Mouse (Mus musculus) forebrain, embryonic 12.5 days (tissue): ENCODE data around the gene Ccnjl. TPM values are rescaled to one million over a fixed set of nuclear protein-coding genes. Genes with fewer than 3 reads are reported as not detected.

Experiments
- ATAC-seq: fragments of 200-750 bp; cut with Nextera tagmentation; 2 replicates; pipeline ENCODE4 v1.8.0; 2017; ENCODE audit warnings: moderate TSS enrichment; ENCODE audit not compliant: low FRiP score
- H3K27ac ChIP-seq: fragments of 300-500 bp; sonication (generic); 2 replicates; pipeline ENCODE4 v1.5.1; 2016; ENCODE audit warnings: mild to moderate bottlenecking
- H3K27me3 ChIP-seq: fragments of 300-500 bp; sonication (generic); 2 replicates; pipeline ENCODE4 v1.6.1; 2016; ENCODE audit warnings: mild to moderate bottlenecking
- H3K36me3 ChIP-seq: fragments of 300-500 bp; sonication (generic); replicated peaks from 2 replicates; pipeline ENCODE4 v1.6.1; 2016; ENCODE audit warnings: mild to moderate bottlenecking
- H3K4me1 ChIP-seq: fragments of 300-500 bp; sonication (generic); 2 replicates; pipeline ENCODE4 v1.6.1; 2016
- H3K4me2 ChIP-seq: fragments of 300-500 bp; sonication (generic); 2 replicates; pipeline ENCODE4 v1.6.1; 2016; ENCODE audit warnings: mild to moderate bottlenecking, moderate library complexity
- H3K4me3 ChIP-seq: fragments of 300-500 bp; sonication (generic); replicated peaks from 2 replicates; pipeline ENCODE4 v1.5.1; 2016; ENCODE audit warnings: mild to moderate bottlenecking
- H3K9ac ChIP-seq: fragments of 300-500 bp; sonication (generic); 2 replicates; pipeline ENCODE4 v1.6.1; 2016; ENCODE audit warnings: mild to moderate bottlenecking
- H3K9me3 ChIP-seq: fragments of 300-500 bp; sonication (generic); 2 replicates; pipeline ENCODE4 v1.6.1; 2016
- WGBS: fragments of 180-500 bp; shearing (Covaris S2); methylation state at CpG from one replicate; pipeline ENCODE4 v1.1.7; 2016; 5-methylcytosine and 5-hydroxymethylcytosine counted together
- polyA plus RNA-seq: library from polyadenylated mRNA; unstranded; fragments of >200 nt; fragmentation: Nextera tagmentation; extraction: Ambion mirVana; gene quantifications from 2 replicates; pipeline ENCODE4 v1.2.1, GENCODE M21; 2016

The Ccnjl gene
- 20.6 and 22.1 TPM in 2 replicates for polyA plus RNA-seq

- Histone ChIP-seq H3K9me3 (no peaks in the 10 kb centered on the region), H3K9ac (peak within 1 kb of the TSS; percentile 89), H3K4me1 (peaks cover 34% of the 10 kb centered on the region), H3K27me3 (peaks cover 9% of the 10 kb centered on the region; the same call in 1 of the 2 replicates), H3K27ac (peak within 1 kb of the TSS; percentile 83), H3K4me3 (peak within 1 kb of the TSS; percentile 84), H3K4me2 (peak within 1 kb of the TSS; percentile 79), H3K36me3 (peaks cover 13% of the 10 kb centered on the region)
- peak; percentile 88 for ATAC-seq
- WGBS: under 1% methylated on average over 74 of the region's 79 CpGs
These were observed at the start of gene Ccnjl for GRCm38 (mm10) chr11:43528683-43529499. Gene Ccnjl, plus strand, starts transcription at chr11:43528784.

- WGBS: 86% methylated on average over 3 of the region's 3 CpGs
- H3K36me3 ChIP-seq: no peaks in the 10 kb centered on the region
- no peak for ATAC-seq
These were observed 49.2 kb upstream of the Ccnjl start for GRCm38 (mm10) chr11:43479376-43479775.

GRCm38 (mm10) chr11:43480561-43480960 lies 48.0 kb upstream of the Ccnjl start:
- Histone ChIP-seq H3K9ac (no peak overlapping the region), H3K27ac (no peak overlapping the region), H3K27me3 (peaks cover 9% of the 10 kb centered on the region; the same call in 1 of the 2 replicates), H3K36me3 (no peaks in the 10 kb centered on the region), H3K4me2 (no peak overlapping the region), H3K9me3 (no peaks in the 10 kb centered on the region), H3K4me1 (peaks cover 10% of the 10 kb centered on the region), H3K4me3 (no peak overlapping the region)
- WGBS: 60% methylated on average over 5 of the region's 5 CpGs
- no peak for ATAC-seq

More at GRCm38 (mm10) chr11:43479376-43479775, 49.2 kb upstream of the Ccnjl start:
- no peak overlapping the region for H3K4me3 ChIP-seq
- H3K9ac ChIP-seq: no peak overlapping the region
- H3K9me3 ChIP-seq: no peaks in the 10 kb centered on the region
- no peak overlapping the region for H3K4me2 ChIP-seq
- H3K4me1 ChIP-seq: peaks cover 6% of the 10 kb centered on the region
- peaks cover 17% of the 10 kb centered on the region for H3K27me3 ChIP-seq
- H3K27ac ChIP-seq: no peak overlapping the region

GRCm38 (mm10) chr11:43481672-43482522 lies 46.7 kb upstream of the Ccnjl start:
- no peak overlapping the region for H3K4me3 ChIP-seq
- H3K4me1 ChIP-seq: peaks cover 10% of the 10 kb centered on the region
- no peak overlapping the region for H3K9ac ChIP-seq
- 0 out of 2 replicates have a peak, but pooled peaks cover 4% of the 10 kb centered on the region for H3K27me3 ChIP-seq
- H3K27ac ChIP-seq: no peak overlapping the region
- H3K36me3 ChIP-seq: no peaks in the 10 kb centered on the region
- H3K9me3 ChIP-seq: no peaks in the 10 kb centered on the region
- 60% methylated on average over 3 of the region's 3 CpGs for WGBS
- no peak for ATAC-seq
- no peak overlapping the region for H3K4me2 ChIP-seq

- Histone ChIP-seq H3K4me2 (no peak overlapping the region), H3K9me3 (no peaks in the 10 kb centered on the region), H3K36me3 (no peaks in the 10 kb centered on the region), H3K27me3 (0 out of 2 replicates have a peak, but pooled peaks cover 4% of the 10 kb centered on the region), H3K4me3 (no peak overlapping the region), H3K9ac (no peak overlapping the region), H3K27ac (no peak overlapping the region), H3K4me1 (peaks cover 10% of the 10 kb centered on the region)
- WGBS: 70% methylated on average over 6 of the region's 6 CpGs
- ATAC-seq: no peak
These were observed 45.3 kb upstream of the Ccnjl start for GRCm38 (mm10) chr11:43483122-43483792.

- Histone ChIP-seq H3K27ac (no peak overlapping the region), H3K36me3 (no peaks in the 10 kb centered on the region), H3K27me3 (0 out of 2 replicates have a peak, but pooled peaks cover 4% of the 10 kb centered on the region), H3K4me2 (no peak overlapping the region; the same call in 1 of the 2 replicates), H3K4me3 (no peak overlapping the region), H3K9me3 (no peaks in the 10 kb centered on the region), H3K4me1 (peaks cover 10% of the 10 kb centered on the region), H3K9ac (no peak overlapping the region)
- 79% methylated on average over 4 of the region's 4 CpGs for WGBS
- no peak for ATAC-seq
These were observed 44.5 kb upstream of the Ccnjl start for GRCm38 (mm10) chr11:43484057-43484456.

- H3K27me3 ChIP-seq: 0 out of 2 replicates have a peak, but pooled peaks cover 4% of the 10 kb centered on the region
- H3K27ac ChIP-seq: no peak overlapping the region
- no peak overlapping the region for H3K9ac ChIP-seq
- H3K4me2 ChIP-seq: no peak overlapping the region; the same call in 1 of the 2 replicates
- H3K36me3 ChIP-seq: no peaks in the 10 kb centered on the region
- ATAC-seq: 0 out of 2 replicates have a peak, but pooled peaks have one; percentile 39
- peaks cover 10% of the 10 kb centered on the region for H3K4me1 ChIP-seq
- no peak overlapping the region for H3K4me3 ChIP-seq
- WGBS: 52% methylated on average over 11 of the region's 11 CpGs
- no peaks in the 10 kb centered on the region for H3K9me3 ChIP-seq
These were observed 43.9 kb upstream of the Ccnjl start for GRCm38 (mm10) chr11:43484652-43485051.

- Histone ChIP-seq H3K4me3 (no peak overlapping the region), H3K4me1 (peaks cover 10% of the 10 kb centered on the region), H3K36me3 (no peaks in the 10 kb centered on the region), H3K9ac (no peak overlapping the region), H3K4me2 (no peak overlapping the region), H3K27ac (no peak overlapping the region), H3K9me3 (no peaks in the 10 kb centered on the region), H3K27me3 (0 out of 2 replicates have a peak, but pooled peaks cover 4% of the 10 kb centered on the region)
- no peak for ATAC-seq
- 93% methylated on average over 9 of the region's 9 CpGs for WGBS
These were observed 42.7 kb upstream of the Ccnjl start for GRCm38 (mm10) chr11:43485855-43486254.

GRCm38 (mm10) chr11:43492663-43493062 lies 35.9 kb upstream of the Ccnjl start:
- Histone ChIP-seq H3K27ac (no peak overlapping the region), H3K36me3 (no peaks in the 10 kb centered on the region), H3K4me3 (no peak overlapping the region), H3K4me2 (no peak overlapping the region), H3K9me3 (no peaks in the 10 kb centered on the region), H3K4me1 (peaks cover 3% of the 10 kb centered on the region; the same call in 1 of the 2 replicates), H3K27me3 (no peaks in the 10 kb centered on the region), H3K9ac (no peak overlapping the region)
- ATAC-seq: peak; percentile 22; the same call in 1 of the 2 replicates
- 34% methylated on average over 7 of the region's 7 CpGs for WGBS

- Histone ChIP-seq H3K4me3 (no peak overlapping the region), H3K4me2 (no peak overlapping the region), H3K4me1 (peaks cover 3% of the 10 kb centered on the region; the same call in 1 of the 2 replicates), H3K36me3 (no peaks in the 10 kb centered on the region), H3K27me3 (no peaks in the 10 kb centered on the region), H3K27ac (no peak overlapping the region), H3K9ac (no peak overlapping the region), H3K9me3 (no peaks in the 10 kb centered on the region)
- peak; percentile 89 for ATAC-seq
- 24% methylated on average over 6 of the region's 6 CpGs for WGBS
These were observed 34.7 kb upstream of the Ccnjl start for GRCm38 (mm10) chr11:43493815-43494409.

GRCm38 (mm10) chr11:43495037-43495436 lies 33.5 kb upstream of the Ccnjl start:
- no peak overlapping the region for H3K9ac ChIP-seq
- no peak overlapping the region for H3K4me2 ChIP-seq
- no peak for ATAC-seq
- H3K27me3 ChIP-seq: no peaks in the 10 kb centered on the region
- peaks cover 3% of the 10 kb centered on the region; the same call in 1 of the 2 replicates for H3K4me1 ChIP-seq
- no peak overlapping the region for H3K4me3 ChIP-seq
- H3K27ac ChIP-seq: no peak overlapping the region
- no peaks in the 10 kb centered on the region for H3K36me3 ChIP-seq
- no peaks in the 10 kb centered on the region for H3K9me3 ChIP-seq
- whole genome bisulfite sequencing: 47% methylated on average over 8 of the region's 8 CpGs
